Mouse (Mus musculus) heart, postnatal 0 days (tissue): ENCODE results near the gene Treml4.

Experiments
- CTCF ChIP-seq: IDR thresholded peaks from 2 replicates; pipeline ENCODE4 v1.5.1; 2016; ENCODE audit warnings: antibody characterized with exemption, control low read depth, low read depth
- EP300 ChIP-seq: IDR thresholded peaks from 2 replicates; pipeline ENCODE4 v1.6.1; 2016; ENCODE audit warnings: antibody characterized with exemption, low read depth

- TF ChIP-seq CTCF = no peak
- no peak for TF ChIP-seq EP300
Measured at GRCm38 (mm10) chr17:48300861-48301260, 36.8 kb downstream of the Treml4 start.
